Mouse (Mus musculus): ENCODE data around the gene Hmgn5. TPM values are rescaled to one million over a fixed set of nuclear protein-coding genes. Genes with fewer than 3 reads are reported as not detected.
A peak's percentile ranks its signal among the peaks of the same experiment; 100 is the strongest.

The Hmgn5 gene
- 0.46 and 1.2 TPM in 2 replicates for total RNA-seq (2014; rRNA removed)
- polyA plus RNA-seq (2015; fragmentation: Nextera tagmentation; extraction: Ambion mirVana) = 11.1 and 12.3 TPM in 2 replicates

GRCm38 (mm10) chrX:109013283-109013682 lies at the start of gene Hmgn5:
Gene Hmgn5 (minus strand): TSS chrX:109013404.
- Histone ChIP-seq H3K27ac (ENCODE audit: low read depth, low read length) (peak within 1 kb of the TSS; percentile 75), H3K36me3 (ENCODE audit: insufficient read depth) (no peaks in the 10 kb centered on the region), H3K27me3 (ENCODE audit: insufficient read depth, low read length) (no peaks in the 10 kb centered on the region), H3K9me3 (ENCODE audit: low read length) (no peaks in the 10 kb centered on the region), H3K4me2 (ENCODE audit: low read depth) (peak within 1 kb of the TSS; percentile 51), H3K4me1 (ENCODE audit: insufficient read depth) (no peaks in the 10 kb centered on the region), H3K9ac (peak within 1 kb of the TSS; percentile 49), H3K4me3 (ENCODE audit: low read depth, low read length) (peak within 1 kb of the TSS; percentile 48)
- peak; percentile 89 for DNase-seq
- no peak for TF ChIP-seq CTCF (IDR thresholded peaks at IDR 0.05; ENCODE audit: low read depth)
- WGBS = 28% methylated on average over 25 of the region's 25 CpGs
- ATAC-seq = peak; percentile 98

DNA sequence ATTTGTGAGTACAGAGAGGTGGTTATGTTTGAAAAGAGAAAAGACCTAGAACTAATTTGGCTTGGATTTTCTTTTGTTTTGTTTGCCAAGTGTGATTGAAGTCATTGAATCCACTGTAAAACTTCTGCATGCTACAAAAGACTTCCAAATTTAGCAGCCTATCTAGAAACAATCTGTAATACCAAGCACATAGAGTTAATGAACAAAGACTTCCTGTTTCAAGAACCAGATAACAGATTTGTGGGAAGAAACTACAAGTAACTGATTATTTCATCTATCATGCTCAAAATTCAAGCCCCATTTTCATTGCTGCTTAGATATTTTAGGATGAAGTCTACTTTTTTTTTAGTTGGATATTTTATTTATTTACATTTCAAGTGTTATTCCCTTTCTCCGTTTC lies 34.6 kb upstream of the Hmgn5 start:
- Histone ChIP-seq H3K9me3 (ENCODE audit: low read length) (no peaks in the 10 kb centered on the region), H3K4me3 (ENCODE audit: low read depth, low read length) (no peak overlapping the region), H3K4me2 (ENCODE audit: low read depth) (no peak overlapping the region), H3K27ac (ENCODE audit: low read depth, low read length) (no peak overlapping the region), H3K4me1 (ENCODE audit: insufficient read depth) (no peaks in the 10 kb centered on the region), H3K27me3 (ENCODE audit: insufficient read depth, low read length) (no peaks in the 10 kb centered on the region), H3K36me3 (ENCODE audit: insufficient read depth) (no peaks in the 10 kb centered on the region), H3K9ac (no peak overlapping the region)
- no peak for TF ChIP-seq CTCF (IDR thresholded peaks at IDR 0.05; ENCODE audit: low read depth)
- 89% methylated on average over 1 of the region's 1 CpGs for WGBS
- ATAC-seq (no peak), DNase-seq (no peak)

GRCm38 (mm10) chrX:109026224-109026623 lies 13.0 kb upstream of the Hmgn5 start:
- no peak for TF ChIP-seq CTCF (IDR thresholded peaks at IDR 0.05; ENCODE audit: low read depth)
- Histone ChIP-seq H3K9me3 (ENCODE audit: low read length) (no peaks in the 10 kb centered on the region), H3K9ac (no peak overlapping the region), H3K27ac (ENCODE audit: low read depth, low read length) (no peak overlapping the region), H3K36me3 (ENCODE audit: insufficient read depth) (no peaks in the 10 kb centered on the region), H3K4me2 (ENCODE audit: low read depth) (no peak overlapping the region), H3K27me3 (ENCODE audit: insufficient read depth, low read length) (no peaks in the 10 kb centered on the region), H3K4me3 (ENCODE audit: low read depth, low read length) (no peak overlapping the region), H3K4me1 (ENCODE audit: insufficient read depth) (no peaks in the 10 kb centered on the region)
- no peak for ATAC-seq
- 64% methylated on average over 1 of the region's 1 CpGs for WGBS
- DNase-seq = no peak

- 58% methylated on average over 2 of the region's 2 CpGs for WGBS
- Histone ChIP-seq H3K27me3 (ENCODE audit: insufficient read depth, low read length) (no peaks in the 10 kb centered on the region), H3K9ac (no peak overlapping the region), H3K4me2 (ENCODE audit: low read depth) (no peak overlapping the region), H3K9me3 (ENCODE audit: low read length) (no peaks in the 10 kb centered on the region), H3K27ac (ENCODE audit: low read depth, low read length) (no peak overlapping the region), H3K4me1 (ENCODE audit: insufficient read depth) (no peaks in the 10 kb centered on the region), H3K4me3 (ENCODE audit: low read depth, low read length) (no peak overlapping the region), H3K36me3 (ENCODE audit: insufficient read depth) (no peaks in the 10 kb centered on the region)
- DNase-seq = no peak
- ATAC-seq = no peak
- no peak for TF ChIP-seq CTCF (IDR thresholded peaks at IDR 0.05; ENCODE audit: low read depth)
Measured at GRCm38 (mm10) chrX:109020858-109021257, 7.7 kb upstream of the Hmgn5 start.

DNA sequence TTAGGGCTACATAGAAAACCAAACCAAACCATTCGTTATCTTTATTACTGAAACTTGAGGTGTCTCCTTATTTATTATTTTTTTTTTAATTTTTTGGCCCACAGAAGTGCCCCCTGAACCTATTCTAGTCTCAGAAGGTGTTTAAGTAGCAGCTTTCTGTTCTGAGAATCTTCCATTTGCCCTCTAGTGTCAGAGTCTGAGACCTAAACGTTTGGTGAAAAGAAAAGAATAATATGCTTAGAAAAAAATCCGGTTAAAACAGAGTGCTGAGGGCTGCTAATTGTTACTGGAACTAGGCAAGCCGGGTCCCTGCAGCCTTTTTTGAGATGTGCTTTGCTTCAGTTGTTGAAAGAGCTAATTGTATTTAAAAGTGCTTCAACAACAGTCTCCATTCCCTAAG lies 962 bp upstream of the Hmgn5 start:
- no peak for ATAC-seq
- H3K4me2 ChIP-seq (ENCODE audit: low read depth) = peak overlapping the region; percentile 51; the same call in 1 of the 2 replicates
- no peaks in the 10 kb centered on the region for H3K36me3 ChIP-seq (ENCODE audit: insufficient read depth)
- H3K4me3 ChIP-seq (ENCODE audit: low read depth, low read length) = peak overlapping the region; percentile 48
- no peaks in the 10 kb centered on the region for H3K9me3 ChIP-seq (ENCODE audit: low read length)
- no peaks in the 10 kb centered on the region for H3K27me3 ChIP-seq (ENCODE audit: insufficient read depth, low read length)
- H3K27ac ChIP-seq (ENCODE audit: low read depth, low read length) = no peak overlapping the region
- DNase-seq = peak; percentile 0
- 0 out of 2 replicates have a peak overlapping the region, but pooled peaks have one; percentile 33 for H3K9ac ChIP-seq
- TF ChIP-seq CTCF (IDR thresholded peaks at IDR 0.05; ENCODE audit: low read depth) = no peak
- no peaks in the 10 kb centered on the region for H3K4me1 ChIP-seq (ENCODE audit: insufficient read depth)
- WGBS = 36% methylated on average over 4 of the region's 4 CpGs

DNA sequence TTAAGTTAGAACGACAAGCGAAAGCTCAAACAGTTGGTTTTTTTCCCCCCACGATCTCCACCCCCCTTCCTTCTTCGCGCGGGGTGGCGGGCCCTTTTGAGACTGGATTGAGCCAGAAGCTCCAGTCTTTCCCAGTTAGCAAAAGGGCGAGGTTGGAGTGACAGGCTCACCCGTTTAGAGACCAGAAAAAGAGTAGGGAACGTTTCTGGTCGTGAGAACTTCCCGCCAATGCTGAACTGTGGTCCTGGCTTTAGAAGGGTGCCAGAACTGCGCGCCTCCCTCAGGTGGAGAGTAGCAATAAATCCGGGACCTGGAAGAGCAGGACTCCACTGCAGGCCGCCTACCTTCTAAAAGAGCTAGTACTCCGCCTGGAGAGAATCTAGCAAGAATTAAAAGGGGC lies 482 bp upstream of the Hmgn5 start:
- 22% methylated on average over 17 of the region's 17 CpGs for WGBS
- no peaks in the 10 kb centered on the region for H3K36me3 ChIP-seq (ENCODE audit: insufficient read depth)
- peak overlapping the region; percentile 30; the same call in 1 of the 2 replicates for H3K27ac ChIP-seq (ENCODE audit: low read depth, low read length)
- H3K27me3 ChIP-seq (ENCODE audit: insufficient read depth, low read length) = no peaks in the 10 kb centered on the region
- H3K4me2 ChIP-seq (ENCODE audit: low read depth) = peak overlapping the region; percentile 51
- no peaks in the 10 kb centered on the region for H3K9me3 ChIP-seq (ENCODE audit: low read length)
- peak; percentile 62 for ATAC-seq
- peak overlapping the region; percentile 33; the same call in 1 of the 2 replicates for H3K9ac ChIP-seq
- peak overlapping the region; percentile 48 for H3K4me3 ChIP-seq (ENCODE audit: low read depth, low read length)
- TF ChIP-seq CTCF (IDR thresholded peaks at IDR 0.05; ENCODE audit: low read depth) = no peak
- no peak for DNase-seq
- no peaks in the 10 kb centered on the region for H3K4me1 ChIP-seq (ENCODE audit: insufficient read depth)

- Histone ChIP-seq H3K27ac (ENCODE audit: low read depth, low read length) (peak overlapping the region; percentile 75), H3K9ac (peak overlapping the region; percentile 49), H3K4me2 (ENCODE audit: low read depth) (peak overlapping the region; percentile 51), H3K4me3 (ENCODE audit: low read depth, low read length) (peak overlapping the region; percentile 48), H3K4me1 (ENCODE audit: insufficient read depth) (no peaks in the 10 kb centered on the region), H3K36me3 (ENCODE audit: insufficient read depth) (no peaks in the 10 kb centered on the region), H3K27me3 (ENCODE audit: insufficient read depth, low read length) (no peaks in the 10 kb centered on the region), H3K9me3 (ENCODE audit: low read length) (no peaks in the 10 kb centered on the region)
- 28% methylated on average over 23 of the region's 23 CpGs for WGBS
- TF ChIP-seq CTCF (IDR thresholded peaks at IDR 0.05; ENCODE audit: low read depth) = peak; percentile 66
- DNase-seq (peak; percentile 77), ATAC-seq (peak; percentile 88)
Measured at GRCm38 (mm10) chrX:109012371-109013031, 703 bp downstream of the Hmgn5 start.
